Mouse (Mus musculus) cortical plate, adult 2 months (tissue): Measurements from ENCODE around the gene Acp5.
A peak's percentile ranks its signal among the peaks of the same experiment; 100 is the strongest.

Experiments
- CTCF ChIP-seq: fragments of 200-500 bp; IDR thresholded peaks from 2 replicates; pipeline ENCODE4 v1.5.1; 2011; ENCODE audit warnings: mild to moderate bottlenecking, control low read depth, low read length; ENCODE audit not compliant: insufficient read depth; ENCODE audit errors: extremely low read depth
- POLR2A ChIP-seq: fragments of 200-500 bp; IDR thresholded peaks from 2 replicates; pipeline ENCODE4 v1.6.1; 2011; ENCODE audit warnings: mild to moderate bottlenecking, low read length, control low read depth; ENCODE audit not compliant: insufficient read depth; ENCODE audit errors: extremely low read depth

DNA sequence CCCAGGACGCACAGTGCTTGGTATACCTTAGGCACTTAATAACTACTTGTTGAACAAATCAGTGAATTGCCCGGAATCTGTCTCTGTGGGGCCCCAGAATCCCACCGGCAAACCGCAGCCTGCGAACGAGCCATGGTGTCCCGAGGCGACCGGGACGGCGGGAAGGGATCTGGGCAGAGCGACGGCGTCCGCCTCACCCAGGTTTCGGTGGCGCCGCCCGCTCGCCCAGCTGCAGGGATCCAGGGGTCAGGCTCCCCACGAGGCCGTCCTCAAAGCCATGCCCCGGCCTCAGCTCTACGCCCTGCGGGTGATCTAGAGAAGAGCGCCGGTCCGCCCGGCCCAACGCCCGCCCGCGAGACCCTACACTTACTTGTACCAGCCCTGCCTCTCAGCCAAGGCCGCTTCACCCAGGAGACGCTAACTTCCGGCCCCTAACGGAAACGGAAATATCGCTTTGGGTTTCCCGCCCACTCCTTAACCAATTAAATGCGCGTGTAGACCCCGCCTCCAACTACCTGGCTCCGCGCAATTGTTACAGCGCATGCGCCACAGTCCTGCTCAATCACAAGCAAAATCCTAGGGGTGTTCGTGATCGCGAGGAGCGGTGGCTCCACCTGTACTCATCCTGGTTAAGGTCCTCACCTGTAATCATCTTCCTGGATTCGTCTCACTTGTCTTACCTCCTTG is 18.6 kb downstream of the Acp5 start, which contains the start of gene Elof1:
- peak; percentile 97 for TF ChIP-seq POLR2A
- no peak for TF ChIP-seq CTCF
